Mouse (Mus musculus): ENCODE results near the gene Ifih1.

GRCm38 (mm10) chr2:62594491-62594890 is 51.6 kb downstream of the Ifih1 start:
- TF ChIP-seq CTCF (IDR thresholded peaks at IDR 0.05; ENCODE audit: extremely low read depth, insufficient read length, insufficient replicate concordance, low read depth, low read length) (no peak), POLR2A (IDR thresholded peaks at IDR 0.05; ENCODE audit: low read depth, low read length) (no peak)
